Mouse (Mus musculus) ES-E14 (cell line): ENCODE results near the gene Ecel1. TPM values are rescaled to one million over a fixed set of nuclear protein-coding genes. Genes with fewer than 3 reads are reported as not detected.
A peak's percentile ranks its signal among the peaks of the same experiment; 100 is the strongest.

Experiments
- DNase-seq: peaks from one replicate; pipeline ENCODE4 v3.0.0-alpha.2; 2013; ENCODE audit warnings: low read depth, low spot score
- H3K27ac ChIP-seq: 2 replicates; pipeline ENCODE4 v1.5.1; 2012; ENCODE audit warnings: low read depth, mild to moderate bottlenecking, low read length, moderate library complexity, mixed read lengths; ENCODE audit not compliant: poor library complexity, insufficient read depth, severe bottlenecking
- H3K36me3 ChIP-seq: 2 replicates; pipeline ENCODE4 v1.6.1; 2012; ENCODE audit warnings: mild to moderate bottlenecking, low read length, moderate library complexity, mixed read lengths; ENCODE audit not compliant: control insufficient read depth, poor library complexity, insufficient read depth, severe bottlenecking
- H3K4me1 ChIP-seq, 2 experiments: fragments of 150-350 bp in 1 of 2; sonication (generic) in 1 of 2; 2 replicates each; pipeline ENCODE4 v1.6.1; 2012; ENCODE audit warnings: low read length in 2 of 2, mild to moderate bottlenecking in 1 of 2, mixed read lengths in 1 of 2; ENCODE audit not compliant: control insufficient read depth in 2 of 2, insufficient read depth in 2 of 2, poor library complexity in 1 of 2
- H3K4me3 ChIP-seq, 2 experiments: fragments of 150-350 bp in 1 of 2; sonication (generic) in 1 of 2; 2 replicates each; pipeline ENCODE4 v1.5.1; 2012; ENCODE audit warnings: low read length in 2 of 2, low read depth in 1 of 2, mild to moderate bottlenecking in 1 of 2, mixed read lengths in 1 of 2; ENCODE audit not compliant: insufficient read depth in 1 of 2, poor library complexity in 1 of 2, severe bottlenecking in 1 of 2
- H3K9ac ChIP-seq: 2 replicates; pipeline ENCODE4 v1.6.1; 2012; ENCODE audit warnings: low read depth, mild to moderate bottlenecking, low read length, mixed read lengths; ENCODE audit not compliant: poor library complexity, insufficient read depth, severe bottlenecking
- H3K9me3 ChIP-seq: fragments of 150-350 bp; sonication (generic); 2 replicates; pipeline ENCODE4 v1.6.1; 2012; ENCODE audit warnings: low read depth, mild to moderate bottlenecking, low read length; ENCODE audit not compliant: control insufficient read depth, insufficient read depth
- CHD2 ChIP-seq: IDR thresholded peaks from 2 replicates; pipeline ENCODE4 v1.6.1; 2014; ENCODE audit warnings: mild to moderate bottlenecking, low read depth, low read length, inconsistent platforms
- HCFC1 ChIP-seq: IDR thresholded peaks from 2 replicates; pipeline ENCODE4 v1.6.1; 2012; ENCODE audit warnings: low read length, inconsistent platforms, borderline replicate concordance; ENCODE audit not compliant: insufficient read depth
- MAFK ChIP-seq: IDR thresholded peaks from 2 replicates; pipeline ENCODE4 v1.6.1; 2014; ENCODE audit warnings: mild to moderate bottlenecking, low read depth, low read length, inconsistent platforms; ENCODE audit not compliant: insufficient read depth
- ZC3H11A ChIP-seq: IDR thresholded peaks from 2 replicates; pipeline ENCODE4 v1.6.1; 2012; ENCODE audit warnings: low read depth, mild to moderate bottlenecking, inconsistent platforms, low read length, borderline replicate concordance
- ZNF384 ChIP-seq: IDR thresholded peaks from 2 replicates; pipeline ENCODE4 v1.6.1; 2012; ENCODE audit warnings: low read depth, low read length, inconsistent platforms
- in situ Hi-C, 2 experiments: fragments of 600-800 bp; cut with MboI; formaldehyde crosslinking; loops; one replicate each; pipeline ENCODE4 v1.15.1; 2025; ENCODE audit warnings: low sequenced_read_pairs in 2 of 2, inconsistent platforms in 1 of 2; ENCODE audit not compliant: unreplicated experiment in 2 of 2
- total RNA-seq: library from RNA; depleted of rRNA; stranded (reverse); fragments of 300-350 nt; gene quantifications from 2 replicates; pipeline ENCODE4 v1.2.3, GENCODE M21; 2012

The Ecel1 gene
- total RNA-seq, 1 experiment = 2.9 TPM

- no peak overlapping the region for H3K27ac ChIP-seq
- H3K36me3 ChIP-seq = no peaks in the 10 kb centered on the region
- H3K9ac ChIP-seq = no peak overlapping the region
- TF ChIP-seq HCFC1 (no peak), ZNF384 (no peak), CHD2 (no peak), MAFK (no peak), ZC3H11A (no peak)
- peaks cover 1 to 6% of the 10 kb centered on the region in 2 experiments; a peak in 1 of 4 replicates for H3K4me1 ChIP-seq
- in situ Hi-C loops = loop anchor here in 1 of 2 experiments (10.0 kb wide), 1 partner anchor 349 kb away; no protein-coding TSS in a partner anchor
- no peak for DNase-seq
- H3K9me3 ChIP-seq = no peaks in the 10 kb centered on the region
- H3K4me3 ChIP-seq = peak overlapping the region in 1 of 2 experiments; percentile 31; a peak in 1 of 4 replicates
Measured at GRCm38 (mm10) chr1:87175852-87176292, 19.6 kb upstream of the Ecel1 start.

DNA sequence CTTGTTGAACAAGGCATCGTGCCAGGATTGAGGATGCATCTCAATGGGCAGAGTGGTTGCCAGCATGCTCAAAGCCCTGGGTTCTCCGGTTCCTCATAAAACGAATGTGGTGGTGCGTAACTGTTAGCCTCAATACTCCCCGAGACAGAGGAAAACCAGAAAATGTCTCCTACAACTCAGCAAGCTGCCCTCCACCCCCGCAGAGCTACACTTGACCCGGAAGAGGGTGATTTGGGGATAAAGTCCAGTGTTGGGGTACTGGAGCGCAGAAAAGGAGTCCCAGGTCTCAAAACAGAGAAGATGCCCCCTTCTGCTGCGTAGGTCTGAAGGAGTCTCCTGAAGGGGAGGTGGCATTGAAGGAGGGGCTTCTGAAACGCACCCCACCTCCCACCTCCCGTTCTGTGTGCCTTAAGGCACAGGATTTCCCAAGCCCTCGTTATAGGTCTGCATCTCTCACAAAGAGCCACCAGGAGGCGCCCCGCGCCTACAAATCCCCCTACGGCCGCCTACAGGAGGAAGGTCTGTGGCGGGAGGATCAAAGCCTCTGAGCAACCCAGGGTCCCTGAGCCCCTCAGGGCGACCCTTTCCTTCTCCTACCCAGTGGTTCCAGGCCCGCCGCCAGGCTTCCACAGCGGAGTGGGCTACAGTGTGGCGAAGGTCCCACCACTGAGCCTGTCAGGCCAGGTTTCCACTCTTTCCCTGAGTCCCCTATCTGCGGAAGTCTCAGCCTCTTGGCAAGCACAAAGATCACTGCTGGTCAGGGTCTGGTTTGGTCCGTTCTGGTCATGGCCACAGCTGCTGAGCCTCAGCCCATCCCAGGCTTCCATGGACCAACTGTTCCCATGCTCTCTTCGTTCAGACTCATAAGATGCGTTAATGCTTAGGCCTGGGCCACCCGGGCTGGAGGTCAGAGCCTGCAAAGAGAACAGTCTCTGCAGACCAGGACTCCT lies 18.0 kb upstream of the Ecel1 start:
- no peak overlapping the region for H3K4me3 ChIP-seq
- in situ Hi-C loops = loop anchor here in 1 of 2 experiments (10.0 kb wide), 1 partner anchor 351 kb away; no protein-coding TSS in a partner anchor

DNA sequence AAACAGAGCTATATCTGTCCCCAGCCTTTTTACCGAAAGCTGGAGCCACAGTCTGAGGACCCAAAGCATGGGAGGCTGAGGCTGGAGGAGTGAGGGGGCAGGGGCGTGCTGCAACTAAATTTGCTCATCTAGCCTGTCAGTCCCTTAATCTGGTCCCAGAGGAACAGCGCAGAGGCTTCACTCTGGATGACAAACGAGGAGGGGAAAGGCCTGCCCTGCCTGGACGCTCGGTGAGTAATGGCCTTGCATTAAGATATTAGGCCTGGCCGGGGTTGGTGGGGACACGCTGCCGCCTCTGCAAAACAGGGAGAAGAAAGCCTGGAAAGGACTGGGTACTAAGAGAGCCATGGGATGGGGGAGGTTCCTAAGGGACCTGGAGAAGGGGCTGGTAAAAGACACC lies 16.0 kb upstream of the Ecel1 start:
- in situ Hi-C loops = loop anchor here in 1 of 2 experiments (10.0 kb wide), 1 partner anchor 352 kb away; no protein-coding TSS in a partner anchor
- TF ChIP-seq HCFC1 = no peak
- TF ChIP-seq MAFK = no peak
- TF ChIP-seq CHD2 = no peak
- no peak for TF ChIP-seq ZC3H11A
- no peak for TF ChIP-seq ZNF384
- Histone ChIP-seq H3K4me1 (peaks cover 1 to 9% of the 10 kb centered on the region in 2 experiments; a peak in 1 of 4 replicates), H3K9ac (no peak overlapping the region), H3K27ac (no peak overlapping the region), H3K9me3 (no peaks in the 10 kb centered on the region), H3K4me3 (no peak overlapping the region), H3K36me3 (no peaks in the 10 kb centered on the region)
- DNase-seq = no peak

More for the DNA sequence above, 18.0 kb upstream of the Ecel1 start:
- Histone ChIP-seq H3K9ac (peak overlapping the region; percentile 15; the same call in 1 of the 2 replicates), H3K4me1 (peaks cover 1 to 9% of the 10 kb centered on the region in 2 experiments; a peak in 1 of 4 replicates), H3K27ac (no peak overlapping the region), H3K36me3 (no peaks in the 10 kb centered on the region), H3K9me3 (no peaks in the 10 kb centered on the region)
- TF ChIP-seq CHD2 (no peak), ZC3H11A (peak; percentile 72), MAFK (no peak), HCFC1 (no peak), ZNF384 (no peak)
- DNase-seq = no peak

GRCm38 (mm10) chr1:87171312-87171711 lies 15.0 kb upstream of the Ecel1 start:
- no peak for TF ChIP-seq CHD2
- TF ChIP-seq ZNF384 = no peak
- no peak for TF ChIP-seq HCFC1
- TF ChIP-seq MAFK = no peak
- no peak for TF ChIP-seq ZC3H11A
- peaks cover 1 to 6% of the 10 kb centered on the region in 2 experiments; a peak in 1 of 4 replicates for H3K4me1 ChIP-seq
- in situ Hi-C loops = loop anchor here in 1 of 2 experiments (10.0 kb wide), 1 partner anchor 353 kb away; no protein-coding TSS in a partner anchor

More at GRCm38 (mm10) chr1:87171312-87171711, 15.0 kb upstream of the Ecel1 start:
- Histone ChIP-seq H3K27ac (no peak overlapping the region), H3K9ac (no peak overlapping the region), H3K36me3 (no peaks in the 10 kb centered on the region), H3K4me3 (no peak overlapping the region), H3K9me3 (no peaks in the 10 kb centered on the region)
- no peak for DNase-seq
